Mouse (Mus musculus) heart, postnatal 25 days (tissue): ENCODE results near the gene Trim65. TPM values are rescaled to one million over a fixed set of nuclear protein-coding genes. Genes with fewer than 3 reads are reported as not detected.

ENCODE experiments used
- DNase-seq: peaks from one replicate; pipeline ENCODE4 v3.0.0; 2022; ENCODE audit warnings: low spot score
- intact Hi-C: fragments of 180-260 bp; cut with DNase I; formaldehyde crosslinking; loops from one replicate; pipeline ENCODE4 v1.15.1; 2025
- total RNA-seq, 2 experiments: library from RNA; stranded (reverse); gene quantifications; 2 replicates each; pipeline ENCODE4 v1.2.3; 2021

The Trim65 gene
- 1 to 10 TPM; 6.1 to 8.4 TPM for total RNA-seq

DNA sequence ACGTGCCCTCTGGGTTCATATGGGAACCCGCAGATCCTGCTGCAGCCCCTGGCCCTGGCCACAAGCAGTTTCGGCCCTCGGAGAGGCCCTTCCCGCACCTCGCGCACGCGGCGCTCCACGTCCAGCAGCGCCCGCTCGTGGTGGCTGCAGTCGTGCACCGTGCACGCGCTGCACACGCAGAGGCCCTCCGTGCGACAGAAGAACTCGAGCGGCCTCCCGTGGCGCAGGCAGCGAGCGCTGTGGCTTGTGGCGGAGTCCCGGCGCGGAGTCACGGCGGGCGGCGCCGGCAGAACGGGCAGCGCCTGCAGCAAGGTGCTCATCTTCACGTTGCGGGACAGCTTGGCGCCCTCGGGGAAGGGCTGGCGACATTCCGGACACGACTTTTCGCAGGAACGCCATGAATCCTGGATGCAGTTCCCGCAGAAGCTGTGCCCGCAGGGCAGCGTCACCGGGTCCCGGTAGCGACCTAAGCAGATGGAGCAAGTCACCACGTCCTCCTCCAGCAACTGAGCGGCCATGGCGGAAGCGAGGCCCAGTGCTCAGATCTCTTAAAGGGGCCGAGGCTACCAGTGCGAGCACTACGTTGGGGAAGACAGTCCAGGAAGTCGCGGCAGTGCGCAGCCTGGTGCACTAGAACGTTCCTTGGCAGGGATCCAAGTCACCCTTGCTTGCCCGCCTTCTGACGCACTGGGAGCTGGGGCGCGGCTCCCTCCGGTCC is at the start of gene Trim65:
Trim65 (minus strand) TSS at position 641 of the 718 bp plus-strand sequence.
- peak; percentile 84 for DNase-seq
- intact Hi-C loops: loop anchor here (1.0 to 5.0 kb wide), 3 partner anchors 43 to 193 kb away; partner anchors contain the start of gene Unk

DNA sequence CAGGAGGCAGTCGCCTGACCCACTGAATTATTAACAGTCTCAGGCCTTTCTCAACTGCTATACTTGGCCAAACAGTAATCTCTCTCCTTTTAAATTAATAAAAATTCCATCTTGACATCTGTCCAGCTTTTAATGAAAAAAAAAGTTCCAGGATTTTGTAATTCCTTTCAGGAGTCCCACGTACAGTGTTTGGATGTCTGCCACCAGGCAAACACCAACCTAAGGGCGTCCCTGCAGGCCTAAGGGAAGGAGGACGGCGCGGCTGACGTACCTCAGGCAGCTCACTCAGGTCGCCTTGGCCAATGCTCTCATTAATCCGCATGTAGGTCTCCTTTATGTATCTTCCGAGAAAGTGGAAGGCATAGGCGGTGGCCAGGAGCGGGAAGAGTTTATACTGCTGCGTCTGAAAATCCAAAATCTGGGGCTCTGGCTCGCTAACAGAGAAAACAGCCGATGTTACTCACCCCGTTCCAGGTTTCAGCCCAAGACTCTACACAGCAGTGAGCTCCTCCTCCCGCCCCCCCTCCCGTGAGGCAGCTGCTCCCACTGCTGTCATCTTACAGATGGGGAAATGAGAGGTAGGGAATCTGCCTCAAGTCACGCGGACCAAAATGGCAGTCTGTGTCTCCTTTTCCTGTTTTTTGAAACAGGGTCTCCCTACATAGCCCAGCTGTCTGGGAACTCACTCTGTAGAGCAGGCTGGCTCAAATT is 47.6 kb upstream of the Trim65 start:
- intact Hi-C loops: no loop called here
- DNase-seq: no peak

DNA sequence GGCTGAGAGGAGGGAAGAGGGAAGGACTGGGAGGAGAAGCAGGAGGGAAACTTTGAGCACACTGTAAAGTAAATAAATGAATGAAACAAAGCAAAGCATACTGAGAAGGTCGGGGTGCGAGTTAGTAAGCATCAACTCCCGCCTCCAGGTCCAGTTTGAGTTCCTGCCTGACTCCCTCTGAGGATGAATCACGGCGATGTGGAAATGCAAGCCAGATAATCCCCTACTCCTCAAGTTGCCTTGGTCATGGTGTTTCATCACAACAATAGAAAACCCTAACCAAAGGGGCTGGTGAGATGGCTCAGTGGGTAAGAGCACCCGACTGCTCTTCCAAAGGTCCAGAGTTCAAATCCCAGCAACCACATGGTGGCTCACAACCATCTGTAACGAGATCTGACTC is 45.1 kb upstream of the Trim65 start:
- DNase-seq: no peak
- intact Hi-C loops: no loop called here

DNA sequence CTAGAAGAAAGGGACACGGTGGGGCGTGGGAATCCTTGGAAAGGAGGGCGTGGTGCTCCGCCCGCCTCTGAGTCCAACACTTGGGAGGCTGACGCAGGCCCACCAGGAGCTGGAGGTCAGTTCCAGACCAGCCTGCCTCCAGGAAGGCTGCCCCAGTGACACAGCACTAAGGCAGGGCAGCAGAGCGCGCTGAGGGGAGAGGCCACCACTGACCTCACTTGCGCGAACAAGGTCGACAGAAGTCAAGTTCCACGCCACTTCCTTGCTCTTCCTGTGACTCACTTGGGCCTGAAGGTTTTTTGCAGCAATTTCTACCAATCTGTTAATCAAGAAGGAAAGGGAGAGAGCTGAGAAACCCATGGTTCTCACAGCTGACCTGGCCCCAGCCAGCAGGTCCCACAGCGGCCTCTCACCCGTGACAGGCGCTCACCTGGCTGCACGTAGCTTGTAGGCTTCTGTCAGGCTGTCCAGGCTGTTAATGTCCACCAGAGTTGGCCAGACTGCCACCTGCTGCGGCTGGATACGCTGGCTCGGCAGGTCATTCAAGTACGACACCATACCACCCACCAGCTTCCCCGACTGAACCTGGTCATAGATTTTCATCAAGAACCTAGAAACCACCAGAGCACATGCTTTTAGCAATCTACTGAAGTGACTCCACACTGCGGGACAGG is 44.0 kb upstream of the Trim65 start:
- intact Hi-C loops: no loop called here
- no peak for DNase-seq

DNA sequence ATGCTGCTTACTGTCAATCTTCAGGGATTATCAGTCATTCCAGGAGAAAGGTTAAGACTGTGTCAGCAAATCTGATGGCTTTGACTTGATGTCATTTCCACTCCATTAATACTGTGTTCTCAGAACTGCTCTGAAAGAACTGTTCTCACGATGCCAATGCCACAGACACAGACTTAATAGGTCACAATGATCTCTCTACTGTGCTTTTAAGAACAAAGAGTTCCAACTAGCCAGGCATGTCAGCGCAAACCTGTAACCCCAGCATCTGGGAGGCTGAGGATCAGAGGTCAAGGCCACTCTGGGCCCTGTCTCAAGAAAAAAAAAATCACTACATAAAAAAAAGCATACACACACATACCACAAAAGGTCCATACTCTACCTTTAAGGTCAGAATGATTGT is 41.0 kb upstream of the Trim65 start:
- DNase-seq: no peak
- intact Hi-C loops: no loop called here

DNA sequence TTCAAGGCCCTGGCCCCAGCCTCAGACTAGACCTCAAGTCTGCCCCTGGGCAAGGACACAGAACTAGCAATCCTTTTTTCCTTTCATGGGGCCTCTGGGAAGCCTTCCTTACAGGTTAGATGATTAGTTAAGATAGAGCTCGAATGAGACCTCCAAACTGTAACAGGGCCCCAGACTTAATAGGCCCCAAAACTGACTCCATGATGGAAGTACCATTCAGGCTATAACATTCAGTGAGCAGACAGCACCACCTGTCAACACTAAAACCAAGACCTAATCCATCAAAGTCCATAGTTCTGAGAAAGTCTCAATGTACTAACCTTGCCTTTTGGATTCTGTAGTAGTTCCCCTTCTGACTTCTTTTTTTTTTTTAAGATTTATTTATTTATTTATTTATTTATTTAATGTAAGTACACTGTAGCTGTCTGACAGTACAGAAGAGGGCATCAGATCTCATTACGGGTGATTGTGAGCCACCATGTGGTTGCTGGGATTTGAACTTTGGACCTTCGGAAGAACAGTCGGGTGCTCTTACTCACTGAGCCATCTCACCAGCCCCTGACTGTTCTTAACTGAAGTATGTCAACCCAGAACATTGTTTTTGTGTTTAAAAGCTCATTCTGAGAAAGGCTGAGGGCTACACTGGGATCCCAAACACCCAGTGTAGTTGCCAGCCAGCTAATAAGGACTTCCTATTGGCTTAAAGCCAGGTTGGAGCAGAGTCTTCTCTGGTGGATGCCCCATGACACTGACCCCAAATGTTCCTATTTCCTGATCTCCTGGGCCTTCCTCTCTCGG is 39.3 kb upstream of the Trim65 start:
- intact Hi-C loops: no loop called here
- no peak for DNase-seq

DNA sequence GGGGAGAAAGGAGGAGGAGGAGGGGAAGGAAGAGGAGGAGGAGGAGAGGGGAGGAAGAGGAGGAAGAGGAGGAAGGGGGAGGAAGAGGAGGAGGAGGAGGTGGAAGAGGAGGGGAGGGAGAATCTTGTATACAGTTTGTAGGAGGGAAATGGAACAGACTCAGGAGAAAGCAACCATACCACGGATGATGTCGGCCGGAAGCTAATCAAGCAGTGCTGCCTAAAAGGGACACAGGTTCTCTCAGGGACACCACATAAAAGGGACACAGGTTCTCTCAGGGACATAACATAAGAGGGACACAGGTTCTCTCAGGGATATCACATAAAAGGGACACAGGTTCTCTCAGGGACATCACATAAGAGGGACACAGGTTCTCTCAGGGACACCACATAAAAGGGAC is 38.3 kb upstream of the Trim65 start:
- no peak for DNase-seq
- intact Hi-C loops: no loop called here

DNA sequence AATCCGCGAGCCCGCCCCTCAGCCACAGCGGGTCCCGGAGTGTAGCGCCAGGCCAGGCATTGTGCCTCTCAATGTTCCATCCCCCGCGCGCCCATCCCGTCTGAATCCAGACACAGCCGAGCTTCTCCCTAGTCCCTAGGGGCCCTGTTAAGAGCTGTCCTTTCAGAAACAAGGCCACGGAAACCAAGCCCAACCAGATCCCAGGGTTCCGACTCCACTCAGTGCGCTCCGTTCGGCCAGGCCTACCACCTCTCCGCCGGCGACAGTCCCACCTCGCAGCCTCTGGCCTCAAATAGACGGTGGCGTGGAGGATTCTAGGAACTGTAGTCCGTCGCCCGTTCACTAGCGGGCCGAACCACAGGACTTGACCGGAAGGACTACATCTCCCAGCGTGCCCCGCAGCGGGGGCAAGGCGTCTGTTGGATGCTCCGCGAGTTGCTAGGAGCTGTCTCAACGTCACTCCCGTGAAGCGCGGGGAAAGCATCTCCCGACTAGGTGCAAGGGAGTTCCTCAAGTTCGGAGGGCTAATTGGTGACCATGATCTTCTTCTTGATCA is 37.0 kb upstream of the Trim65 start, which contains the start of gene Fbf1:
Fbf1 (minus strand) TSS at position 283 of the 556 bp plus-strand sequence.
- intact Hi-C loops: loop anchor here (2.0 kb wide), 1 partner anchor 51 kb away; no protein-coding TSS in a partner anchor
- peak; percentile 92 for DNase-seq

DNA sequence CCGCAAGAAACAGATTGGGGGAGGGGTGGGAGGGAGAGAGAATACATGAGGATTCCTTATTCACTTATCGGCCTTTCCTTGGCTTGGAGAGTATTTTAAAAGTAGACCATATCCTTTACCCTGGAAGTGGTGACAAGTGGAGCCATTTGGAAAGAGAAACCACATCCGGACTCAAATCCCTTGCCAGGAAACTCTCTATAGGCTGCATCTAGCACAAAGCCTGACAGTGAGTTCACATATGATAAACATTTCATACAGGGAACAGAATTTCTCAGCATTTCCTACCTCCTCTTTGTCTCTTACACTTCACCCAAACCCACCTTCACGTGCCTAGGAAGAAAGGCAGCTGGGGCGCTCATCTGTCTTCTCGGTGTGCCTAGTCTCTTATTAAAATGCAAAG is 36.3 kb upstream of the Trim65 start:
- DNase-seq: no peak
- intact Hi-C loops: loop anchor here (2.0 kb wide), 1 partner anchor 52 kb away; no protein-coding TSS in a partner anchor

DNA sequence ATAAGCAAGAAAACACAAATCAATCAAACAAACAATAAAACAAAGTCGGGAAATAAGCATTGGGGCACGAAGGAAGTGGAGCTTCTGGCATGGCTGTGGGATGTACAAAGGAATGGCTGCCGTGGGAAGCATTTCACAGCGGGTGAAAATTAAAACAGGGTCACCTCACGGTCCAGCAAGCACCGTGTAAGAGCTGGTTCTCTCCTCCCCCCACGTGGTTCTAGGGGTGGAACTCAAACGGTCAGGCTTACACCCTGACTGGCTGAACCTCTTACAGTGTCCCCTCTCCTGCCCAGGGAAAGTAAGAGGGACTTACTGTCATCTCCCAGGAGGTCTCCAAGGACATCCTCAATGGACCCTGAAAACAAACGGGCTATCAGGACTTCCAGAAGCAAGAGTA is 32.1 kb upstream of the Trim65 start:
- intact Hi-C loops: no loop called here
- DNase-seq: no peak

DNA sequence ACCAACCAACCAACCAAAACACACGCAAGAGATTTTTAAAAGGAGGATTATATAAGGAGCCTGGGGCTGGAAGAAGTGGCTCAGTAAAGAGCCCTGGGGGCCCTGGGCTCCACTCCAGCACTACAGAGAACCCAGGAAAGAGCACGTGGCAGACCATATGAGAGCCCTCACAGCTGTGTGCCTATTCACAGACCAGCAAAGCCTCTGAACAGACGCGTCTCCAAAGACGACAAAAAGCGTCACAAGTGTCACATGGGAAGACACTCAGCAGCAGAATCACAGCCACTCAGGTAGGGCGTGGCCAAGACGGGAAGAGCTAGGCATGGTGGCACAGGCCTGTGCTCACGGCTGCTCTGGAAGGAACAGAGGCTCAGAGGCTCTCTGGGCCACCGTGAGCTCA is 31.2 kb upstream of the Trim65 start:
- no peak for DNase-seq
- intact Hi-C loops: no loop called here

DNA sequence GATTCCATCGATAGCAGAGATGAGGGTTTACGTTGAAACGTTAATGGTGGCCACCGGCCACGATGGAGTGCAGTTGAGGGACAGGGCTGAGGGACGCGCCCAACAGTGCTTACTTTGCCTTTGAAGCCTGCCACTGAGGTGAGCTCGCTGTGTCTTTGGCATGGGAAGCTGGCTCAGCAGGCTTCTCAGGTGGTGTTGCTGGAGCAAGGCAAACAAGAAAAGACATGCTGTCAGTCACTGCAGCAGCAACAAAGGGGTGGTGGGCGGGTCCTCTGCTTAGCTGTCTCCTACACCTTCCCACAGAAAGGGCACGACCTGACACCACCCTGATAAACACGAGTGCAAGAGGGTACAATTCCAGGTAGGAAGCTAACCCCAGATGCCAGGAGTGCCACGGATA is 30.4 kb upstream of the Trim65 start:
- DNase-seq: no peak
- intact Hi-C loops: no loop called here

DNA sequence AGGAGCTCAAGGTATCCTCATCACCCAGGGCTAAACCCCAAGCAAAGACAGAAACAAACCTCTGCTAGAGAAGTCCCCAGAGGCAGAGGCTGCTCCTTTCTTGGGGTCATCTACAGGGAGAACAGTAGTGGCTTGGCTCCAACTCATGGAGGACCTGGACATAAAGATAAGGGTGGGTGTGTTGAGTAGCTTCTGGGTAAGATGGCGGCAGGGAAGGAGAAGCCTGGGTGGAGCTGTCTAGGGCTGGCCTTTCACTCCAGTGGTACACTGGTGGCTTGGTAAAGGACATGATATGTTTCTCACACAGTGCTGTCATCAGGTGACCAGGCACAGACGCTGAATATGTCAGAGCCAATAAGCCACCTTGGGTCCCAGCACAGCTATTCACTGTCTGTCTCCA is 20.0 kb upstream of the Trim65 start:
- DNase-seq: no peak
- intact Hi-C loops: no loop called here

DNA sequence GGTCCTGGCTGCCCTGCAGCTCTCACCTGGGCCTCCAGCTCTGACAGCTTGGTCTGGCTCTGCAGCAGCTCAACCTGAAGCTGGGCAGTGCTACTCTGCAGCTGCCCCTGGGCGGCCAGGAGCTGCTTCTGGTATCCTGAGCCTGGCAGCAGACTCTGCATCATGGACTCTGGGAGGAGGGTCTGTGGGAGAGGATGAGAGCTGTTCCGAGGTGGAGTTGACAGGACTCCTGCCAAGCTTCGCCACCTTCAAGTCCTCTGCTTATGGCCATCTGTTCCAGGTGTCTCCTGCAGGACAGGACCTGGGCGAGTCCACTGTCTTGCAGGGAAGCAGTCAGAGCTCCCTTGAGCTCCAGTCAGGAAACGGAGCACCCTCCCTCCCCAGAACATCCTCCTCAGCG is 18.4 kb upstream of the Trim65 start:
- no peak for DNase-seq
- intact Hi-C loops: loop anchor here (10.0 kb wide), 1 partner anchor 315 kb away; the partner anchor contains the start of gene Qrich2

DNA sequence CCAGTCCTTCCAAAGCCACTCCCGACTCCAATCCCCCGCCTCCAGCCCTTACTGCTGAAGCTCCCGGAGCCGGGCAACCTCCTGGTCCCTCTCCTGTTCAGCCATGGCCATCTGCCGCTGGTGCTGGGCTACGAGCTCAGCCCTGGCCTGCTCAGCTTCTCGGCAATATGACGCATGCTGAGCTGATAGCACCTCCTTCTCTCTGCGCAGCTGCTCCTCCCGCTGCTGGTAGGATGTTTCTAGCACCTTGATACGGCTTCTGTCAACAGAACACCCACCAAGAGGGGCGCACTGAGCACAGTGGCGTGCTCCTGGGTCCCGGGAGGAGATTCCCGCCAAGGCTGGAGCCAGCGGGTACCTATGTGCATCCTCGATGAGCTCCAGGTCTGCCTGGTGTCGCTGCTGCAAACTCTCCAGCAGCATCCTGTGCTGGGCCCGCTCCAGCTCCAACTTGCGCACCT is 17.9 kb upstream of the Trim65 start:
- intact Hi-C loops: loop anchor here (10.0 kb wide), 1 partner anchor 316 kb away; the partner anchor contains the start of gene Qrich2
- DNase-seq: no peak

DNA sequence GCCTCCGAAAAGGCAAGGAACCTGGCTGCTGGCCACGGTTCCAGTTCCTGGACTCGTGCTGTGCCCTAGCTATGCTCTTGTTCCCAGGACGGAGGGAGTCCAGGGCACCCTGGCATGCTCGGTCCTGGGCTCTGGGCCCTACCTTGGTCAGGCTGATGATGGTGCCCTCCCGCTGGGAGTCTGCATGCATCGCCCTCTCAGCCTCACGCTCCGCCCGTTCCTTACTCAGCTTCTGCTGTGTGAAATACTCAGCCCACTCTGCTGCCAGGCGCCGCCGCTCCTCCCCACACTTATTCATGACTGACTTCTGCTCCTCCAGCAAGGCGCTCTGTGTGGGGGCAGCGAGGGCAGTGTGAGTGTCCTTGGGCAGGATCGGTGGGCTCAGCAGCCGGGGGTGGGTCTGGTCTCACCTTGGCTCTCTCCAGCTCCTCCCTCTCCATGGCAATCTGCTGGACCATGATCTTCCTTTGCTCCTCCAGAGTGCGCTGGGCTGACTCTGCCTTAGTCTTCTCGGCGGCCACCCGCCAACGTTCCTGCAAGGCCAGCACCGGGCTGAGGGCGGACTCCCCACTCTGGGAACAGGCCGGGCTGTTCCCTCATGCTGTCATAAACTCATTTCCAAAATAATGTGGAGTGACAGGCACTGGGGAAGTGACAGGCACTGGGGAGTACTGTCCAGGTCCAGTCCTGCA is 15.5 kb upstream of the Trim65 start:
- intact Hi-C loops: loop anchor here (10.0 kb wide), 1 partner anchor 318 kb away; the partner anchor contains the start of gene Qrich2
- no peak for DNase-seq

DNA sequence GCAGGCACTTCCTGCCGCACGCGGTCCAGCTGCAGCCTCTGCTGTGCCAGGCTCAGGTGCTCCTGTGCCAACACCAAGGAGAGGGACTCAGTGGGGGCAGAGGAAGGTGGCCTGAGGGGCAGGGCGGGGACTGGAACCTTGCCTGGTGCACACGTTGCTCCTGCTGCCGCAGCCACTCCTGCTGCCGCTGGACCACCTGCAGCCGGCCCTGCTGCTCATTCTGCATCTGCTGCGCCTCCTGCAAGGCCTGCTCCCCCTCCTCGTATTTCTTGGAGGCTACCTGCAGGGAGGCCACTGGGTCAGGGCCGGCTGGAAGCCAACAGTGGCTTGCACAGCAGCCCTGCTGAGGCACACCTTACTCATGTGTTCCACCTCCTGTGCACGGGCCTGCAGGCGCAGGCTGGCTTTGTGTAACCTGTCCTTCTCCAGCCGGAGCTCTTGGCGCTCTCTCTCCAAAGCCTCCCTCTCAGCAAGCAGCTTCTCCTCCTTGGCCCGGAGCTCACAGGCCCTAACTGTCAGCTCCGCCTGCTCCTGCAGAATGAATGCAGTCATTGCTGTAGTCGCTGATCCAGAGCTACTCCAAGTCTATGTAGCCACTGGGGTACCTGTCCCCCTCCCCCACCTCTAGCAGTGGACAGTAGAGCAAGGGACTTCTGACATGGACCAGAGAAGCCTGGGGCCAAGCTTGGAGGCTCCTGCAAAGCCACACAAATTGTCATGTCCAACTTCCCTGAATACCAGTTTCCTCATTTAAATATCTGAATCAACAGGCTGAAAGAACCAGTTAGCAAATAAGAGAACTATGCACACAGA is 14.8 kb upstream of the Trim65 start:
- intact Hi-C loops: loop anchor here (10.0 kb wide), 1 partner anchor 319 kb away; the partner anchor contains the start of gene Qrich2
- no peak for DNase-seq

DNA sequence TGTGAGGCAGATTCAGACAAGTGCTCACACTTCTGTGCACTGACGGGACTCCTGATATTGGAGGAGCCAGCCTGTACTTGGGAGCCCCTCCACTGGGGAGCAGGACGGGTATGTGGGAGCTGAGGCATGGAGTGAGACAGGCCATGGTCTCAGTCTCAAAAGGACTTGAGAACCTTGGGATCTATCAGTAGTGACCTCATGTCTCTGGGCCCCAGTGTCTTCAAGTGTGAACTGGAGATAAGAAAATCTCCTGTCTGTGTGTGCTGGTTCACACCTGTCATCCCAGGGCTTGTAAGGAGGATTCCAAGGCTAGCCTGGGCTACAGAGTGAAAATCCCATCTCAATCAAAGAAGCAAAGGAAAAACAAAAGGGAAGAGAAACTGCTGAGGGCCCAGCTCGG is 12.5 kb upstream of the Trim65 start:
- intact Hi-C loops: loop anchor here (2.0 to 10.0 kb wide), 2 partner anchors 21 to 321 kb away; partner anchors contain the start of gene Qrich2
- no peak for DNase-seq
